Mouse (Mus musculus) forebrain, embryonic 11.5 days (tissue): ENCODE measurements at regions not wholly inside any gene's neighbourhood (a gene's known extent, or its start where the extent isn't known, plus 50 kb on each side); places are given as distances from the start of the nearest gene placed in this dataset.

ENCODE experiments used
- ATAC-seq: fragments of 200-750 bp; cut with Nextera tagmentation; replicated peaks from 2 replicates; pipeline ENCODE4 v1.8.0; 2017; ENCODE audit warnings: moderate TSS enrichment; ENCODE audit not compliant: low FRiP score
- DNase-seq: peaks from one replicate; pipeline ENCODE4 v3.0.0-alpha.2; 2017; ENCODE audit warnings: low spot score
- H3K27ac ChIP-seq: fragments of 300-500 bp; sonication (generic); 2 replicates; pipeline ENCODE4 v1.5.1; 2014; ENCODE audit warnings: low read depth, low read length
- H3K27me3 ChIP-seq: fragments of 300-500 bp; sonication (generic); 2 replicates; pipeline ENCODE4 v1.6.1; 2014; ENCODE audit warnings: mild to moderate bottlenecking, low read length, mixed read lengths; ENCODE audit not compliant: control insufficient read depth, insufficient read depth
- H3K36me3 ChIP-seq: fragments of 300-500 bp; sonication (generic); 2 replicates; pipeline ENCODE4 v1.6.1; 2014; ENCODE audit warnings: mild to moderate bottlenecking, low read length, moderate library complexity, mixed read lengths; ENCODE audit not compliant: control insufficient read depth, insufficient read depth
- H3K4me1 ChIP-seq: fragments of 300-500 bp; sonication (generic); replicated peaks from 2 replicates; pipeline ENCODE4 v1.6.1; 2014; ENCODE audit warnings: low read length, mixed read lengths; ENCODE audit not compliant: control insufficient read depth, insufficient read depth
- H3K4me2 ChIP-seq: fragments of 300-500 bp; sonication (generic); 2 replicates; pipeline ENCODE4 v1.6.1; 2014; ENCODE audit warnings: low read depth, mild to moderate bottlenecking, low read length, moderate library complexity, mixed read lengths; ENCODE audit not compliant: severe bottlenecking
- H3K4me3 ChIP-seq: fragments of 300-500 bp; sonication (generic); 2 replicates; pipeline ENCODE4 v1.5.1; 2014; ENCODE audit warnings: low read depth, low read length
- H3K9ac ChIP-seq: fragments of 300-500 bp; sonication (generic); 2 replicates; pipeline ENCODE4 v1.6.1; 2014; ENCODE audit warnings: low read length
- H3K9me3 ChIP-seq: fragments of 300-500 bp; sonication (generic); 2 replicates; pipeline ENCODE4 v1.6.1; 2016; ENCODE audit warnings: low read length, mixed read lengths; ENCODE audit not compliant: control insufficient read depth
- WGBS: fragments of 180-500 bp; shearing (Covaris S2); extraction: QIAGEN DNeasy Blood & Tissue Kit; methylation state at CpG from one replicate; pipeline ENCODE4 v1.1.7; 2014; 5-methylcytosine and 5-hydroxymethylcytosine counted together

DNA sequence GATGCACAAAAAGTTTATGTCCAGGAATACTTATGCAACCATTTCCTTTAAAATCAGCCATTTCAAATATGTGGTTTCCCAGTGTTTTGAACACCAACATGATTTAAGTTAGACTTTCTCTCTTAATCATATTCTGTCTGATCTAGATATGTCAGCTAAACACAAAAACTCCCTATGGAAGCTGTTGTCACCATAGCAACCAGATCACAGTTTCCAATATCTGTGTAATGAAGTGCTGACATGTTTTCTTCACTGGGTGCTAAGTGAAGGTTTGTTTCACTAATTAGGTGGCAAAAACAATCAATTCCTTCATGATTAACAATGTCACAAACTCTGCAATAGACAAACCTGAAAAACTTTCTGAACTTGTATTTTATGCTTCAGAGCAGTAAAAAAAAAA is 615.9 kb upstream of the Ccng1 start:
- Histone ChIP-seq H3K4me2 (no peak overlapping the region), H3K9me3 (no peaks in the 10 kb centered on the region), H3K27ac (no peak overlapping the region), H3K36me3 (no peaks in the 10 kb centered on the region), H3K4me3 (no peak overlapping the region), H3K4me1 (no peaks in the 10 kb centered on the region), H3K27me3 (no peaks in the 10 kb centered on the region), H3K9ac (no peak overlapping the region)
- DNase-seq (no peak), ATAC-seq (peak; percentile 66; the same call in 1 of the 2 replicates)

DNA sequence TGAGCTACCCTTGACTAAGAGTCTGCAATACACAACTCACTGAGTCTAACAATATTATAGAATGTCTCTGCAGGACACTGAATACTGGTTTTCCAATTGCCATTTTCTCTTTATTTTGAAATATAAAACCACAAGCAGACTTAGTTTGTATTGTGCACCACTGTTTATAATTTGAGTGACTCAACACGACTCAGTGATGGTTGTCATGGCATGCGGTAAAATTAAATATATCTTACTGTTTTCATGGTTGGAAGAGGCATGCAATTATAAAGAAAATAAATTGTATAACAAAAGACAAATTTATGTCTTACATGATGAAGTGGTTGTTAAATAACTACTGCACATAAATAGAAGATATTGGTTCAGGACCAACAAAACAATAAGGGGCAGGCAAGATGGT is 586.0 kb upstream of the Ccng1 start:
- Histone ChIP-seq H3K4me2 (no peak overlapping the region), H3K4me3 (no peak overlapping the region), H3K9ac (no peak overlapping the region), H3K27ac (no peak overlapping the region), H3K4me1 (no peaks in the 10 kb centered on the region), H3K9me3 (no peaks in the 10 kb centered on the region), H3K36me3 (no peaks in the 10 kb centered on the region), H3K27me3 (no peaks in the 10 kb centered on the region)
- DNase-seq (no peak), ATAC-seq (no peak)
- WGBS: 90% methylated on average over 2 of the region's 2 CpGs

DNA sequence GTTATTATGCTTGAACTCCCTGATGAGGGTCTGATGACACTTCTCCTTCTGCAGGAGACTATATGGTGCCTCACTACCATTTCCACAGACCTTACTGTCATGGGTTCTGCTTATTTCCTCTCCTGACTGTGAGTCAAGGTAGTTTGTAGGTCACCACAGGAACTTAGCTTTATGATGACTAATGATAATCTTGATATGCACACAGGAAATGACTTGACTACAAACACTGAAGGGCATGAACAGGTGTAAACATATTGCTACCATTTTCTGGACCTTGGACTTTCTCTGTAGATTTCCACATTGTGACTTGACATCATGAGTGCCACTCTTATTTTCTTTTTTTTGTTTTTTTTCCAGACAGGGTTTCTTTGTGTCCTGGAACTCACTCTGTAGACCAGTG is 585.3 kb upstream of the Ccng1 start:
- H3K4me1 ChIP-seq: no peaks in the 10 kb centered on the region

DNA sequence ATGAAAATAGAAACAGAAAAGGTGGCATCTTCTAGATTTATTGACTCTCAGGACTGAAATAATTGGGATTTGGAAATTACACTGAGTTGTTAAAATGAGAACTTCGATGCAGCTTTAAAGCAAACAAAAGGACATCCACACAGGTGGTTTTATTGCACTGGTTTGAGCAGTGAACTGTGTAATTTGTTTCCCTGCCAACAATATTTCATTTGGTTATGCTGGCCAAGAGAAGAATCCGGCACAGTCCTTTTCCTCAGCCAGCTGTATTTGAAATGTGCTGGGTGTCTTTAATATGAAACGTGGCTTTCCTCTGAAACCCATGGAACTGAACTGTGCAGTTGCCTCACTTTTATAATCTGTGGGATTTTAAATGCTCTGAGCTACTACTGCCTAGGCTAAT is 582.0 kb upstream of the Ccng1 start:
- ATAC-seq: no peak
- DNase-seq: no peak
- no peaks in the 10 kb centered on the region for H3K27me3 ChIP-seq
- no peak overlapping the region for H3K9ac ChIP-seq
- 77% methylated on average over 3 of the region's 3 CpGs for WGBS
- no peaks in the 10 kb centered on the region for H3K9me3 ChIP-seq
- no peak overlapping the region for H3K4me2 ChIP-seq
- no peak overlapping the region for H3K4me3 ChIP-seq
- H3K36me3 ChIP-seq: no peaks in the 10 kb centered on the region
- H3K4me1 ChIP-seq: no peaks in the 10 kb centered on the region
- H3K27ac ChIP-seq: no peak overlapping the region

More for the DNA sequence above, 585.3 kb upstream of the Ccng1 start:
- no peaks in the 10 kb centered on the region for H3K9me3 ChIP-seq
- H3K4me2 ChIP-seq: no peak overlapping the region
- H3K27me3 ChIP-seq: no peaks in the 10 kb centered on the region
- no peak overlapping the region for H3K4me3 ChIP-seq
- no peak overlapping the region for H3K27ac ChIP-seq
- DNase-seq (no peak), ATAC-seq (no peak)
- H3K9ac ChIP-seq: no peak overlapping the region
- H3K36me3 ChIP-seq: no peaks in the 10 kb centered on the region

DNA sequence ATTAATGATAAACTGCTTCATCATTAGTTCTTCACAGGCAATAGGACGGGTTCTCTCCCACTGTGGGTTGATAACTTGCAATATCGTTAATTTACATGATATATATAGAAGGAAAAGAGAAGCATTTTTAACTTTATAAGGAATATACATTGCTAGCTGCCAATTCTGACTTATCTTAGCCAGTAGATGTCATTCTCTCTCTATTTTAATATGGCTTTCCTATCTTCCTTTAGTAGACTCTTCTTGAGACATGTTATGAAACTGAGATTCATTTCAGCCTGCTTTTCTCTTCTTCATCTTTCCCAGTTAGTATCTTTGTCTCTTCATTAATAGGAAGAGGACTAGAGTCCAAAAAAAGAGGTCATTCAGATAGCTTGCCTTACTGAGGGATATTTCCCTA is 578.6 kb upstream of the Ccng1 start:
- Histone ChIP-seq H3K27me3 (no peaks in the 10 kb centered on the region), H3K9ac (no peak overlapping the region), H3K4me3 (no peak overlapping the region), H3K27ac (no peak overlapping the region), H3K9me3 (no peaks in the 10 kb centered on the region), H3K4me1 (no peaks in the 10 kb centered on the region), H3K36me3 (no peaks in the 10 kb centered on the region), H3K4me2 (no peak overlapping the region)
- DNase-seq (no peak), ATAC-seq (no peak)
- WGBS: 91% methylated on average over 2 of the region's 2 CpGs
